Comparison of ENCODE assay signal across 11 mouse cellular contexts in genomic region chr13:44755434-44755833, GRCm38 (mm10). TPM values are rescaled to one million over a fixed set of nuclear protein-coding genes. Genes with fewer than 3 reads are reported as not detected.
A peak's percentile ranks its signal among the peaks of the same experiment; 100 is the strongest.
DNase-seq lines count a peak whose midpoint lies in the region; ATAC-seq and TF ChIP-seq lines count a peak whose summit lies in the region.
"Had no signal": no experiment of that assay in that cellular context is flagged by ENCODE, and none has a peak within 500 bp of the region (broad histone marks: within the 10 kb centered on the region; RNA-seq: fewer than 3 reads in every experiment).

No protein-coding gene starts in this region.

- H3K4me3 ChIP-seq in kidney, embryonic 15.5 days (replicated peaks) = no peak overlapping the region
- no peak overlapping the region for H3K4me3 ChIP-seq in forebrain, embryonic 16.5 days (replicated peaks; ENCODE audit: low read length)
- no peak overlapping the region for H3K4me3 ChIP-seq in midbrain, embryonic 14.5 days (replicated peaks; ENCODE audit: low read depth, low read length)
- no peak overlapping the region for H3K4me3 ChIP-seq in liver, embryonic 11.5 days (ENCODE audit: low read depth, low read length)

- DNase-seq in kidney, adult 8-10 months = no peak
- DNase-seq in brain, embryonic 14.5 days (ENCODE audit: low read depth) = peak; percentile 80
- peak; percentile 52 for DNase-seq in midbrain, embryonic 14.5 days
- DNase-seq in liver, embryonic 11.5 days (ENCODE audit: low spot score) = no peak
- no peak for DNase-seq in layer of hippocampus, adult 9-10 months (ENCODE audit: low spot score)
- no peak for DNase-seq in layer of hippocampus, postnatal 14 days (ENCODE audit: low spot score in 2 of 2)
- DNase-seq: adrenal gland, adult 2 months; lung, postnatal 36 days; thymus, postnatal 25 days had no signal

- H3K27me3 ChIP-seq in kidney, embryonic 15.5 days = no peaks in the 10 kb centered on the region
- no peaks in the 10 kb centered on the region for H3K27me3 ChIP-seq in forebrain, embryonic 16.5 days (replicated peaks; ENCODE audit: control insufficient read depth, insufficient read depth, low read length)
- H3K27me3 ChIP-seq in midbrain, embryonic 14.5 days (ENCODE audit: control insufficient read depth, insufficient read depth, low read length) = no peaks in the 10 kb centered on the region
- H3K27me3 ChIP-seq in liver, embryonic 11.5 days (replicated peaks; ENCODE audit: control insufficient read depth, insufficient read depth, low read length) = no peaks in the 10 kb centered on the region

- TF ChIP-seq CTCF in brain, embryonic 14.5 days (IDR thresholded peaks at IDR 0.05; ENCODE audit: borderline replicate concordance, extremely low read depth, insufficient read depth, insufficient read length) = no peak

- WGBS in kidney, embryonic 15.5 days = 24% methylated on average over 5 of the region's 5 CpGs
- 4% methylated on average over 5 of the region's 5 CpGs for whole genome bisulfite sequencing in forebrain, embryonic 16.5 days
- 3% methylated on average over 5 of the region's 5 CpGs for WGBS in midbrain, embryonic 14.5 days
- 54% methylated on average over 5 of the region's 5 CpGs for WGBS in liver, embryonic 11.5 days

- peak overlapping the region; percentile 51; the same call in 1 of the 2 replicates for H3K27ac ChIP-seq in kidney, embryonic 15.5 days
- H3K27ac ChIP-seq in forebrain, embryonic 16.5 days (ENCODE audit: low read length) = peak overlapping the region; percentile 32
- peak overlapping the region; percentile 22; the same call in 1 of the 2 replicates for H3K27ac ChIP-seq in midbrain, embryonic 14.5 days (replicated peaks; ENCODE audit: low read depth, low read length)
- H3K27ac ChIP-seq in liver, embryonic 11.5 days (ENCODE audit: low read depth, low read length) = no peak overlapping the region

- no peak for TF ChIP-seq POLR2A in brain, embryonic 14.5 days (IDR thresholded peaks at IDR 0.05; ENCODE audit: borderline replicate concordance, extremely low read depth, insufficient read depth, insufficient read length, poor library complexity, severe bottlenecking)

- H3K9ac ChIP-seq in kidney, embryonic 15.5 days = no peak overlapping the region
- H3K9ac ChIP-seq in forebrain, embryonic 16.5 days (replicated peaks; ENCODE audit: low read depth, low read length) = no peak overlapping the region
- H3K9ac ChIP-seq in midbrain, embryonic 14.5 days (replicated peaks; ENCODE audit: low read length) = no peak overlapping the region
- H3K9ac ChIP-seq in liver, embryonic 11.5 days (ENCODE audit: low read depth, low read length) = no peak overlapping the region

- H3K9me3 ChIP-seq in kidney, embryonic 15.5 days (replicated peaks) = no peaks in the 10 kb centered on the region
- no peaks in the 10 kb centered on the region for H3K9me3 ChIP-seq in forebrain, embryonic 16.5 days (ENCODE audit: control insufficient read depth, low read length)
- no peaks in the 10 kb centered on the region for H3K9me3 ChIP-seq in midbrain, embryonic 14.5 days (ENCODE audit: control insufficient read depth, low read length)
- no peaks in the 10 kb centered on the region for H3K9me3 ChIP-seq in liver, embryonic 11.5 days (ENCODE audit: control insufficient read depth, low read length)

- no peaks in the 10 kb centered on the region for H3K36me3 ChIP-seq in kidney, embryonic 15.5 days
- H3K36me3 ChIP-seq in forebrain, embryonic 16.5 days (ENCODE audit: control insufficient read depth, insufficient read depth) = no peaks in the 10 kb centered on the region
- no peaks in the 10 kb centered on the region for H3K36me3 ChIP-seq in midbrain, embryonic 14.5 days (ENCODE audit: control insufficient read depth, insufficient read depth, low read length)
- H3K36me3 ChIP-seq in liver, embryonic 11.5 days (ENCODE audit: control insufficient read depth, insufficient read depth, low read length) = no peaks in the 10 kb centered on the region

- peaks cover 30% of the 10 kb centered on the region for H3K4me1 ChIP-seq in kidney, embryonic 15.5 days
- peaks cover 23% of the 10 kb centered on the region for H3K4me1 ChIP-seq in forebrain, embryonic 16.5 days (replicated peaks; ENCODE audit: control insufficient read depth, insufficient read depth, low read length)
- H3K4me1 ChIP-seq in midbrain, embryonic 14.5 days (ENCODE audit: control insufficient read depth, insufficient read depth, low read length) = peaks cover 36% of the 10 kb centered on the region
- peaks cover 4% of the 10 kb centered on the region; the same call in 1 of the 2 replicates for H3K4me1 ChIP-seq in liver, embryonic 11.5 days (replicated peaks; ENCODE audit: control insufficient read depth, insufficient read depth, low read length)

- ATAC-seq in kidney, embryonic 15.5 days (replicated peaks; ENCODE audit: low FRiP score) = no peak
- no peak for ATAC-seq in forebrain, embryonic 16.5 days
- ATAC-seq in midbrain, embryonic 14.5 days (ENCODE audit: low FRiP score, low TSS enrichment) = no peak
- ATAC-seq in liver, embryonic 11.5 days (replicated peaks; ENCODE audit: low FRiP score) = no peak

- peak overlapping the region; percentile 9; the same call in 1 of the 2 replicates for H3K4me2 ChIP-seq in kidney, embryonic 15.5 days
- H3K4me2 ChIP-seq in forebrain, embryonic 16.5 days (ENCODE audit: low read length) = no peak overlapping the region
- H3K4me2 ChIP-seq in midbrain, embryonic 14.5 days (ENCODE audit: low read length) = no peak overlapping the region
- no peak overlapping the region for H3K4me2 ChIP-seq in liver, embryonic 11.5 days

RNA-seq across cellular contexts. Expression of gene Jarid2, which starts 26.2 kb away (rescaled TPM):
- 38.9 and 39.8 TPM in 2 replicates for polyA plus RNA-seq in kidney, embryonic 15.5 days (2015; fragmentation: Nextera tagmentation; extraction: Ambion mirVana)
- 31.6 and 52.9 TPM in 2 replicates for polyA plus RNA-seq in brain, embryonic 14.5 days (2012; rRNA removed)
- polyA plus RNA-seq in forebrain, embryonic 16.5 days (2015; fragmentation: Nextera tagmentation; extraction: Ambion mirVana) = 36.6 and 37.5 TPM in 2 replicates
- polyA plus RNA-seq in midbrain, embryonic 14.5 days (2014; fragmentation: Nextera tagmentation; extraction: Ambion mirVana) = 31.7 and 35.7 TPM in 2 replicates
- 19.2 and 19.6 TPM in 2 replicates for polyA plus RNA-seq in liver, embryonic 11.5 days (2014; fragmentation: Nextera tagmentation; extraction: Ambion mirVana)
- 10 to 100 TPM; 38.4 to 40.2 TPM for total RNA-seq in layer of hippocampus, postnatal 14 days (2021)

Comparison
In these comparisons a context has a peak if more than half of its experiments do, and no peak if none do; other contexts are left out.
1. DNase-seq: peak in brain, embryonic 14.5 days (single experiment) and midbrain, embryonic 14.5 days (single experiment); none in kidney, adult 8-10 months (0 of 2), liver, embryonic 11.5 days (single experiment), layer of hippocampus, adult 9-10 months (single experiment) and layer of hippocampus, postnatal 14 days (0 of 2).